In the genomic region with DNA sequence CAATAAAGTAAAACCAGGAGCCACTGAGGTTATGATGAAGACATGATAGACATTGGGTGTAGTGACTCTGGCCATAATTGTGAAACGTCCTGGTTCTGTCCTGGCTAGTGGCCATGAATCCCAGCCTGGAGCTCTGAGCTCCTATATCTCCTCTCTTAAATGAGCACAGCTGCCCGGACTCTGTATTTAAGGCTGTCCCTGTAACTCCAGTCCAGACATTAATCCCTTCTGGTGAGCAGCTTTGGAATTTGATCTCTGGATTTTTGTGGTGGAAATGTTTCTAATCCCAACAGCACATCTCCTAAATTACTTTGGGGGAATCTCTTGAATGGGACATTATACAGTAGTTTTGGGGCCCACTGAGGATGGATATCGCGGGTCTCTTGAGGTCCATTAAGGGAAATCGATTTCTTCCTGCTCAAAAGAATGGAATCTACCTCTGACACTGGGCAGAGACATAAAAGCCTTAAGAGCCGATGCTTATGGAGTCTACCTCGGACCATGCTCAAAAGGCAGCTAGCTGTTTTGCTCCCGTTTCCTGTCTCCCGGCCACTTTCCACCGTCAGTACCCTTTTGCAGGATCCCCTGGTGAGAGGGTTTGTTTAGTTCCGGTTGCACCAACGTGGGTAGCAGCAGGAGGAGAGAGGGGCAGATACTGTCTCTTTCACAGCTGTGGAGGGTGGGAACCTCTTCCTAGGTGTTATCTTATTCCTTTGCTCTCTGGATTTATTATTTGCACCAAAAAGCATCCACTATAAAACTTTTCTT, we compare ENCODE assay signal across 12 mouse cellular contexts. TPM values are rescaled to one million over a fixed set of nuclear protein-coding genes. Genes with fewer than 3 reads are reported as not detected.
DNase-seq lines count a peak whose midpoint lies in the region; ATAC-seq lines count a peak whose summit lies in the region.
"Had no signal": no experiment of that assay in that cellular context is flagged by ENCODE, and none has a peak within 500 bp of the region (broad histone marks: within the 10 kb centered on the region; RNA-seq: fewer than 3 reads in every experiment).

No protein-coding gene starts in this region.

- H3K4me3 ChIP-seq in heart, embryonic 10.5 days = peak overlapping the region; percentile 15; the same call in 1 of the 2 replicates
- peak overlapping the region; percentile 45 for H3K4me3 ChIP-seq in midbrain, embryonic 10.5 days
- no peak overlapping the region for H3K4me3 ChIP-seq in midbrain, embryonic 16.5 days (ENCODE audit: low read depth, low read length)
- H3K4me3 ChIP-seq in hindbrain, embryonic 16.5 days (ENCODE audit: low read length) = no peak overlapping the region
- H3K4me3 ChIP-seq in neural tube, embryonic 15.5 days (replicated peaks) = no peak overlapping the region
- no peak overlapping the region for H3K4me3 ChIP-seq in intestine, embryonic 16.5 days (ENCODE audit: low read length)

- peaks cover 5% of the 10 kb centered on the region; the same call in 1 of the 2 replicates for H3K4me1 ChIP-seq in heart, embryonic 10.5 days
- peaks cover 31% of the 10 kb centered on the region for H3K4me1 ChIP-seq in midbrain, embryonic 10.5 days
- peaks cover 3% of the 10 kb centered on the region; the same call in 1 of the 2 replicates for H3K4me1 ChIP-seq in midbrain, embryonic 16.5 days (ENCODE audit: control insufficient read depth, insufficient read depth, low read length)
- H3K4me1 ChIP-seq in hindbrain, embryonic 16.5 days (ENCODE audit: control insufficient read depth, insufficient read depth, low read depth, low read length) = peaks cover 7% of the 10 kb centered on the region; the same call in 1 of the 2 replicates
- H3K4me1 ChIP-seq in neural tube, embryonic 15.5 days = peaks cover 16% of the 10 kb centered on the region; the same call in 1 of the 2 replicates
- no peaks in the 10 kb centered on the region for H3K4me1 ChIP-seq in intestine, embryonic 16.5 days (ENCODE audit: control insufficient read depth, insufficient read depth, low read length)

- intact Hi-C loops in heart, postnatal 14 days (cut with DNase I) = no loop called here

- DNase-seq in heart, embryonic 10.5 days (ENCODE audit: low spot score) = no peak
- DNase-seq in heart, postnatal 14 days = no peak
- DNase-seq in midbrain, embryonic 10.5 days (ENCODE audit: low spot score) = peak; percentile 15
- DNase-seq in cerebellum, postnatal 4 days (ENCODE audit: low spot score in 2 of 2) = no peak
- DNase-seq: liver, postnatal 0 days; thymus, adult 18-20 months had no signal

- H3K36me3 ChIP-seq in heart, embryonic 10.5 days = no peaks in the 10 kb centered on the region
- H3K36me3 ChIP-seq in midbrain, embryonic 10.5 days = no peaks in the 10 kb centered on the region
- no peaks in the 10 kb centered on the region for H3K36me3 ChIP-seq in midbrain, embryonic 16.5 days (ENCODE audit: control insufficient read depth, insufficient read depth, low read length)
- no peaks in the 10 kb centered on the region for H3K36me3 ChIP-seq in hindbrain, embryonic 16.5 days (ENCODE audit: control insufficient read depth, insufficient read depth, low read length)
- H3K36me3 ChIP-seq in neural tube, embryonic 15.5 days = no peaks in the 10 kb centered on the region
- H3K36me3 ChIP-seq in intestine, embryonic 16.5 days (ENCODE audit: control insufficient read depth, insufficient read depth, low read length) = no peaks in the 10 kb centered on the region

- H3K9ac ChIP-seq in midbrain, embryonic 16.5 days (ENCODE audit: low read depth, low read length) = no peak overlapping the region
- no peak overlapping the region for H3K9ac ChIP-seq in hindbrain, embryonic 16.5 days (ENCODE audit: low read depth, low read length)
- H3K9ac ChIP-seq in neural tube, embryonic 15.5 days (replicated peaks) = no peak overlapping the region
- H3K9ac ChIP-seq in intestine, embryonic 16.5 days (ENCODE audit: low read depth, low read length) = no peak overlapping the region
- H3K9ac ChIP-seq: liver, postnatal 0 days had no signal

- no peak for ATAC-seq in midbrain, embryonic 16.5 days
- no peak for ATAC-seq in hindbrain, embryonic 16.5 days
- ATAC-seq in neural tube, embryonic 15.5 days (ENCODE audit: low FRiP score) = no peak
- ATAC-seq in intestine, embryonic 16.5 days = no peak
- ATAC-seq: liver, postnatal 0 days had no signal

- 20% methylated on average over 12 of the region's 12 CpGs for WGBS in heart, embryonic 10.5 days
- 14% methylated on average over 12 of the region's 12 CpGs for WGBS in midbrain, embryonic 10.5 days
- WGBS in midbrain, embryonic 16.5 days = 16% methylated on average over 12 of the region's 12 CpGs
- WGBS in hindbrain, embryonic 16.5 days = 20% methylated on average over 12 of the region's 12 CpGs
- WGBS in neural tube, embryonic 15.5 days = 22% methylated on average over 12 of the region's 12 CpGs
- 23% methylated on average over 12 of the region's 12 CpGs for WGBS in intestine, embryonic 16.5 days

- H3K9me3 ChIP-seq in heart, embryonic 10.5 days = no peaks in the 10 kb centered on the region
- no peaks in the 10 kb centered on the region for H3K9me3 ChIP-seq in midbrain, embryonic 10.5 days (replicated peaks)
- H3K9me3 ChIP-seq in midbrain, embryonic 16.5 days (replicated peaks; ENCODE audit: control insufficient read depth, low read length, poor library complexity, severe bottlenecking) = no peaks in the 10 kb centered on the region
- no peaks in the 10 kb centered on the region for H3K9me3 ChIP-seq in hindbrain, embryonic 16.5 days (ENCODE audit: control insufficient read depth, low read length)
- H3K9me3 ChIP-seq in neural tube, embryonic 15.5 days (replicated peaks) = no peaks in the 10 kb centered on the region
- H3K9me3 ChIP-seq in intestine, embryonic 16.5 days (ENCODE audit: control insufficient read depth, low read length) = no peaks in the 10 kb centered on the region

- H3K4me2 ChIP-seq in midbrain, embryonic 16.5 days (ENCODE audit: low read length) = no peak overlapping the region; the same call in 1 of the 2 replicates
- H3K4me2 ChIP-seq in hindbrain, embryonic 16.5 days (ENCODE audit: low read length) = 0 out of 2 replicates have a peak overlapping the region, but pooled peaks have one; percentile 10
- H3K4me2 ChIP-seq in neural tube, embryonic 15.5 days = peak overlapping the region; percentile 13; the same call in 1 of the 2 replicates
- no peak overlapping the region for H3K4me2 ChIP-seq in intestine, embryonic 16.5 days (ENCODE audit: low read depth, low read length)

- no peak overlapping the region for H3K27ac ChIP-seq in heart, embryonic 10.5 days
- H3K27ac ChIP-seq in midbrain, embryonic 10.5 days (replicated peaks) = peak overlapping the region; percentile 57
- H3K27ac ChIP-seq in midbrain, embryonic 16.5 days (ENCODE audit: low read length) = no peak overlapping the region
- no peak overlapping the region for H3K27ac ChIP-seq in hindbrain, embryonic 16.5 days (ENCODE audit: low read depth, low read length)
- H3K27ac ChIP-seq in neural tube, embryonic 15.5 days (replicated peaks) = no peak overlapping the region
- H3K27ac ChIP-seq in intestine, embryonic 16.5 days (ENCODE audit: low read length) = no peak overlapping the region

- peaks cover 16% of the 10 kb centered on the region; the same call in 1 of the 2 replicates for H3K27me3 ChIP-seq in heart, embryonic 10.5 days (ENCODE audit: insufficient read depth, poor library complexity, severe bottlenecking)
- H3K27me3 ChIP-seq in midbrain, embryonic 10.5 days (ENCODE audit: low read depth, poor library complexity, severe bottlenecking) = peaks cover 19% of the 10 kb centered on the region
- no peaks in the 10 kb centered on the region for H3K27me3 ChIP-seq in midbrain, embryonic 16.5 days (ENCODE audit: control insufficient read depth, insufficient read depth, low read depth, low read length)
- no peaks in the 10 kb centered on the region; the same call in 1 of the 2 replicates for H3K27me3 ChIP-seq in hindbrain, embryonic 16.5 days (replicated peaks; ENCODE audit: control insufficient read depth, insufficient read depth, low read length)
- H3K27me3 ChIP-seq in neural tube, embryonic 15.5 days (replicated peaks) = peaks cover 6% of the 10 kb centered on the region; the same call in 1 of the 2 replicates
- H3K27me3 ChIP-seq in intestine, embryonic 16.5 days (replicated peaks; ENCODE audit: control insufficient read depth, insufficient read depth, low read length) = 0 out of 2 replicates have a peak, but pooled peaks cover 3% of the 10 kb centered on the region

RNA-seq across cellular contexts. Expression of a gene that starts 41.2 kb away (rescaled TPM):
- polyA plus RNA-seq in heart, embryonic 10.5 days (2016; fragmentation: Nextera tagmentation; extraction: Ambion mirVana) = 0.11 TPM in 1 of 2 replicates, not detected in the other
- total RNA-seq in heart, postnatal 14 days (2021) = not detected
- polyA plus RNA-seq in midbrain, embryonic 10.5 days (2016; fragmentation: Nextera tagmentation; extraction: Ambion mirVana) = 1.8 and 3.0 TPM in 2 replicates
- polyA plus RNA-seq in midbrain, embryonic 16.5 days (2015; fragmentation: Nextera tagmentation; extraction: Ambion mirVana) = 6.5 and 7.3 TPM in 2 replicates
- 3.2 and 3.4 TPM in 2 replicates for polyA plus RNA-seq in hindbrain, embryonic 16.5 days (2015; fragmentation: Nextera tagmentation; extraction: Ambion mirVana)
- 3.2 and 4.0 TPM in 2 replicates for polyA plus RNA-seq in neural tube, embryonic 15.5 days (2015; fragmentation: Nextera tagmentation; extraction: Ambion mirVana)
- 0.10 TPM in 2 replicates for polyA plus RNA-seq in intestine, embryonic 16.5 days (2015; fragmentation: Nextera tagmentation; extraction: Ambion mirVana)
- total RNA-seq: hematopoietic stem cell, adult 5-6 weeks had no signal
- polyA plus RNA-seq: C2C12; liver, postnatal 0 days had no signal

RNA-seq across cellular contexts. Expression of a gene that starts 47.6 kb away (rescaled TPM):
- polyA plus RNA-seq in heart, embryonic 10.5 days (2016; fragmentation: Nextera tagmentation; extraction: Ambion mirVana) = 11.2 and 14.9 TPM in 2 replicates
- total RNA-seq in heart, postnatal 14 days (2021) = 10 to 100 TPM; 15.7 to 16.6 TPM
- polyA plus RNA-seq in midbrain, embryonic 10.5 days (2016; fragmentation: Nextera tagmentation; extraction: Ambion mirVana) = 10.1 and 11.1 TPM in 2 replicates
- polyA plus RNA-seq in midbrain, embryonic 16.5 days (2015; fragmentation: Nextera tagmentation; extraction: Ambion mirVana) = 13.9 and 15.1 TPM in 2 replicates
- polyA plus RNA-seq in hindbrain, embryonic 16.5 days (2015; fragmentation: Nextera tagmentation; extraction: Ambion mirVana) = 13.8 and 17.7 TPM in 2 replicates
- 13.3 and 13.5 TPM in 2 replicates for polyA plus RNA-seq in neural tube, embryonic 15.5 days (2015; fragmentation: Nextera tagmentation; extraction: Ambion mirVana)
- 6.7 and 7.4 TPM in 2 replicates for polyA plus RNA-seq in intestine, embryonic 16.5 days (2015; fragmentation: Nextera tagmentation; extraction: Ambion mirVana)

Comparison
In these comparisons a context has a peak if more than half of its experiments do, and no peak if none do; other contexts are left out.
1. H3K4me3 ChIP-seq: peak in heart, embryonic 10.5 days (single experiment) and midbrain, embryonic 10.5 days (single experiment); none in midbrain, embryonic 16.5 days (single experiment), hindbrain, embryonic 16.5 days (single experiment), neural tube, embryonic 15.5 days (single experiment) and intestine, embryonic 16.5 days (single experiment).
2. H3K4me2 ChIP-seq: peak in hindbrain, embryonic 16.5 days (single experiment) and neural tube, embryonic 15.5 days (single experiment); none in midbrain, embryonic 16.5 days (single experiment) and intestine, embryonic 16.5 days (single experiment).